Mouse (Mus musculus): Measurements from ENCODE around the gene Olfr5. TPM values are rescaled to one million over a fixed set of nuclear protein-coding genes. Genes with fewer than 3 reads are reported as not detected.

The Olfr5 gene
- polyA plus RNA-seq, 1 experiment from 2014 or later, result not detected

DNA sequence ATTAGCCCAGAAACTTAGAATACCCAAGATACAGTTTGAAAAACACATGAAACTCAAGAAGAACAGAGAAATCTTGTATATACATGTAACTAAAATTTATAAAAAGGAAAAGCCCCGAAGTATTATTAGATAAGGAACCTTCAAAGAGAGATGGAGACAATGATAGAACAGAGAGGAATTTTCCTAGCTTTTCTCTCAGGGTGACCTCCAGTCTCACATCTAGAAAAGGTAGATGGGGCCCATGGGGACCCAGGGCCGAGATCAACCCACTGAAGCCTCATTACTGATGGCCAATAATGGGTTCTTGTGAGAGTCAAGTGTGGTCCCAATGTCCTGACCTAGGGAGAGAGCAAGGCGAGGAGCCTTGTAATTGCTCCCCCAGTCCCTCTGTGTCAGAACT, 48.4 kb downstream of the Olfr5 start, which contains the start of gene Olfr1344:
Gene Olfr1344 (plus strand): TSS at position 301 of the 400 bp plus-strand sequence.
- no peak for TF ChIP-seq CTCF (IDR thresholded peaks at IDR 0.05; ENCODE audit: low read depth)
- TF ChIP-seq EP300 (IDR thresholded peaks at IDR 0.05; ENCODE audit: low read depth), result no peak
- DNase-seq, result no peak
- no peaks in the 10 kb centered on the region for H3K27me3 ChIP-seq (ENCODE audit: insufficient read depth, low read length)
- 74% methylated on average over 3 of the region's 3 CpGs for WGBS (ENCODE audit: insufficient replicate concordance)
- no peaks in the 10 kb centered on the region for H3K36me3 ChIP-seq (replicated peaks; ENCODE audit: insufficient read depth, low read length)
- H3K27ac ChIP-seq (ENCODE audit: low read depth), result no peak within 1 kb of the TSS
- H3K9ac ChIP-seq (replicated peaks), result no peak within 1 kb of the TSS
- H3K4me3 ChIP-seq (ENCODE audit: low read depth, low read length), result no peak within 1 kb of the TSS
- H3K4me1 ChIP-seq (ENCODE audit: insufficient read depth), result no peaks in the 10 kb centered on the region
- no peaks in the 10 kb centered on the region for H3K9me3 ChIP-seq (ENCODE audit: low read length)
- no peak within 1 kb of the TSS for H3K4me2 ChIP-seq (ENCODE audit: low read depth, low read length)
- no peak for ATAC-seq

DNA sequence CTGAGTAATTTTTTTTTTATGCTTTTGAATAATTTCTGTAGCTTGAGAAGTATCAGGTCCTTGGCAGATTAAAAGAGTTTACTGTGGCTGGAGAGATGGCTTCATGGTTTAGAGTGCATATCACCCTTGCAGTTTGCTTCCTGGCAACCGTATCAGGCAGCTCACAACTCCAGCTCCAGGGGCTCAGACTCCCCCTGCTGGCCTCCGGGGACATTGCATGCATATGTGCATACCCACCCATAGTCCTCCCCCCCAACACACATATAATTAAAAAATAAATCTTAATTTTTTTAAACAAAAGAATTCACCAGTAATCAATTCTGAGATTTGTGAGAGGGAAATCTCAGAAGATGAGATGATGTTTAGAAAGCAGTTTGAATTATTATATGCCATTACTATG, 56.4 kb downstream of the Olfr5 start:
- no peaks in the 10 kb centered on the region for H3K36me3 ChIP-seq (replicated peaks; ENCODE audit: insufficient read depth, low read length)
- no peaks in the 10 kb centered on the region for H3K27me3 ChIP-seq (ENCODE audit: insufficient read depth, low read length)
- H3K4me1 ChIP-seq (ENCODE audit: insufficient read depth), result no peaks in the 10 kb centered on the region
- DNase-seq, result peak; percentile 57
- TF ChIP-seq CTCF (IDR thresholded peaks at IDR 0.05; ENCODE audit: low read depth) (peak; percentile 71), EP300 (IDR thresholded peaks at IDR 0.05; ENCODE audit: low read depth) (no peak)
- ATAC-seq, result no peak
- no peak overlapping the region for H3K9ac ChIP-seq (replicated peaks)
- H3K4me3 ChIP-seq (ENCODE audit: low read depth, low read length), result no peak overlapping the region
- no peak overlapping the region for H3K4me2 ChIP-seq (ENCODE audit: low read depth, low read length)
- no peak overlapping the region for H3K27ac ChIP-seq (ENCODE audit: low read depth)
- H3K9me3 ChIP-seq (ENCODE audit: low read length), result no peaks in the 10 kb centered on the region; the same call in 1 of the 2 replicates
- 15% methylated on average over 2 of the region's 2 CpGs for whole genome bisulfite sequencing (ENCODE audit: insufficient replicate concordance)

DNA sequence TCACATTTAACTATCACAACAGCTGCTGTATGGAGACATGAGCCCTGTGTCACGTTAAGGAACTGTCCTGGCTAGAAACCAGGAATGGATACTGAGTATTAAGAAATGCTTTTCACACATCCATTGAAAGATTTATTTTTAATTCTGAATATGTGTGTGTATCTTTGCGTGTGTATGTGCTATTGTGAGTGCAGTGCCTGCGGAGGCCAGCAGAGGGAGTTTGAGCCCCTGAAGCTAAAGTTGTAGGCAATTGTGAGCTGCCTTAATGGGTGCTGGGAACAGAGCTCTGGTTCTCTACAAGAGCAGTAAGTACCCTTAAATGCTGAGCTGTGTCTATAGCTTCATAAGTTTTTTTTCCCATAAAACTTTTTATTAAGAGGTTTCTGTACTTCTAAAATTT, 57.4 kb downstream of the Olfr5 start:
- WGBS (ENCODE audit: insufficient replicate concordance), result 77% methylated on average over 3 of the region's 3 CpGs
- Histone ChIP-seq H3K9me3 (ENCODE audit: low read length) (no peaks in the 10 kb centered on the region; the same call in 1 of the 2 replicates), H3K36me3 (replicated peaks; ENCODE audit: insufficient read depth, low read length) (no peaks in the 10 kb centered on the region), H3K27ac (ENCODE audit: low read depth) (no peak overlapping the region), H3K4me1 (ENCODE audit: insufficient read depth) (no peaks in the 10 kb centered on the region), H3K9ac (replicated peaks) (no peak overlapping the region), H3K4me3 (ENCODE audit: low read depth, low read length) (no peak overlapping the region), H3K27me3 (ENCODE audit: insufficient read depth, low read length) (no peaks in the 10 kb centered on the region), H3K4me2 (ENCODE audit: low read depth, low read length) (no peak overlapping the region)
- ATAC-seq (no peak), DNase-seq (no peak)
- TF ChIP-seq EP300 (IDR thresholded peaks at IDR 0.05; ENCODE audit: low read depth) (no peak), CTCF (IDR thresholded peaks at IDR 0.05; ENCODE audit: low read depth) (0 out of 2 replicates have a peak, but pooled peaks have one; percentile 30)

Other genes with a start within 250 kb of the Olfr5 start
- gene Epp13, start 234.2 kb downstream of the Olfr5 start, polyA plus RNA-seq (2015; fragmentation: Nextera tagmentation; extraction: Ambion mirVana), result not detected in 2 replicates
- gene Zfp667, start 200.4 kb downstream of the Olfr5 start, polyA plus RNA-seq (2015; fragmentation: Nextera tagmentation; extraction: Ambion mirVana), result 1.1 and 1.4 TPM in 2 replicates
- 0.36 and 0.41 TPM in 2 replicates for gene Zfp583, start 155.7 kb downstream of the Olfr5 start, polyA plus RNA-seq (2015; fragmentation: Nextera tagmentation; extraction: Ambion mirVana)
- gene Gm3854, start 143.2 kb downstream of the Olfr5 start, polyA plus RNA-seq (2015; fragmentation: Nextera tagmentation; extraction: Ambion mirVana), result 0.06 TPM in 1 of 2 replicates, not detected in the other
- 0.25 and 0.46 TPM in 2 replicates for gene Zfp78, start 123.7 kb downstream of the Olfr5 start, polyA plus RNA-seq (2015; fragmentation: Nextera tagmentation; extraction: Ambion mirVana)
- 0.75 and 0.86 TPM in 2 replicates for gene Zfp28, start 103.6 kb downstream of the Olfr5 start, polyA plus RNA-seq (2015; fragmentation: Nextera tagmentation; extraction: Ambion mirVana)
- not detected in 2 replicates for gene Smim17, start 88.2 kb downstream of the Olfr5 start, polyA plus RNA-seq (2015; fragmentation: Nextera tagmentation; extraction: Ambion mirVana)
- gene Gm20715, start 76.7 kb downstream of the Olfr5 start, polyA plus RNA-seq (2015; fragmentation: Nextera tagmentation; extraction: Ambion mirVana), result not detected in 2 replicates
- gene Olfr1344, start 48.3 kb downstream of the Olfr5 start, polyA plus RNA-seq (2015; fragmentation: Nextera tagmentation; extraction: Ambion mirVana), result not detected in 2 replicates
- not detected in 2 replicates for gene Olfr1336, start 30.8 kb downstream of the Olfr5 start, polyA plus RNA-seq (2015; fragmentation: Nextera tagmentation; extraction: Ambion mirVana)
- not detected in 2 replicates for gene Olfr1346, start 19.8 kb downstream of the Olfr5 start, polyA plus RNA-seq (2015; fragmentation: Nextera tagmentation; extraction: Ambion mirVana)
- gene Olfr1347, start 12.8 kb upstream of the Olfr5 start, polyA plus RNA-seq (2015; fragmentation: Nextera tagmentation; extraction: Ambion mirVana), result not detected in 2 replicates
- not detected in 2 replicates for gene Olfr1348, start 21.8 kb upstream of the Olfr5 start, polyA plus RNA-seq (2015; fragmentation: Nextera tagmentation; extraction: Ambion mirVana)
- gene Olfr1349, start 36.0 kb upstream of the Olfr5 start, polyA plus RNA-seq (2015; fragmentation: Nextera tagmentation; extraction: Ambion mirVana), result not detected in 2 replicates
- gene Olfr1350, start 77.9 kb upstream of the Olfr5 start, polyA plus RNA-seq (2015; fragmentation: Nextera tagmentation; extraction: Ambion mirVana), result not detected in 2 replicates
- 0.71 and 0.90 TPM in 2 replicates for gene Zim1, start 209.5 kb upstream of the Olfr5 start, polyA plus RNA-seq (2015; fragmentation: Nextera tagmentation; extraction: Ambion mirVana)
- gene Peg3, start 243.5 kb upstream of the Olfr5 start, polyA plus RNA-seq (2015; fragmentation: Nextera tagmentation; extraction: Ambion mirVana), result 29.6 and 36.4 TPM in 2 replicates
- 1.1 and 1.5 TPM in 2 replicates for gene Usp29, start 243.6 kb upstream of the Olfr5 start, polyA plus RNA-seq (2015; fragmentation: Nextera tagmentation; extraction: Ambion mirVana)